Mouse (Mus musculus) heart, postnatal 0 days (tissue): Measurements from ENCODE around the gene Ncaph.

Source experiments
- CTCF ChIP-seq: IDR thresholded peaks from 2 replicates; pipeline ENCODE4 v1.5.1; 2016; ENCODE audit warnings: antibody characterized with exemption, control low read depth, low read depth
- EP300 ChIP-seq: IDR thresholded peaks from 2 replicates; pipeline ENCODE4 v1.6.1; 2016; ENCODE audit warnings: antibody characterized with exemption, low read depth

- TF ChIP-seq CTCF (no peak), EP300 (no peak)
These were observed 11.9 kb upstream of the Ncaph start for GRCm38 (mm10) chr2:127145699-127146098.
